Mouse (Mus musculus): ENCODE results near the gene Sos2.

The Sos2 gene

DNA sequence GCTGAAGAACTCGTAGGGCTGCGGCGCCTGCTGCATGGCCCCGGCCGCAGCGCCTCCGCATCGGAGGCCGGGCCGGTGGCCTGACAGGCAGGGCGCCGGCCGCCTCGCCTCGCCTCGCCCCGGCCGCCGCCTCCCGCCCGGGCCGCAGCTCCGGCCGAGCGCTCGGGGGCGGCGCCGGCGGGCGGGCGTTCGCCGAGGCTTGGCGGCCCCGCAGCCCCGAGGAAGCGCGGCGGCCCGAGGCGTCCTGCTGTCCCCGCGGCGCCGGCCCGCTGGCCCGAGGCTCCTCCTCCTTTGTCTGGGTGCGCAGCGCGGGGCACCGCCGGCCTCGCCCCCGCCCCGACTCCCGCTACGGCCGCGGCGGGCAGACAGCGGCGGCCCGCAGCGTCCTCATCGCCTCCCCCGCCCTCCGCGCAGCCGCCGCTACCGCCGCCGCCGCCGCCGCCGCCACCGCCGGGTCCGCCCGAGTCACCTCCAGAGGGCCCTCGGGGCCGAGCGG is at the start of gene Sos2:
TSS of gene Sos2 (minus strand) at position 287 of the 496 bp plus-strand sequence.
- DNase-seq (ENCODE audit: low read depth, low spot score) = peak; percentile 62

DNA sequence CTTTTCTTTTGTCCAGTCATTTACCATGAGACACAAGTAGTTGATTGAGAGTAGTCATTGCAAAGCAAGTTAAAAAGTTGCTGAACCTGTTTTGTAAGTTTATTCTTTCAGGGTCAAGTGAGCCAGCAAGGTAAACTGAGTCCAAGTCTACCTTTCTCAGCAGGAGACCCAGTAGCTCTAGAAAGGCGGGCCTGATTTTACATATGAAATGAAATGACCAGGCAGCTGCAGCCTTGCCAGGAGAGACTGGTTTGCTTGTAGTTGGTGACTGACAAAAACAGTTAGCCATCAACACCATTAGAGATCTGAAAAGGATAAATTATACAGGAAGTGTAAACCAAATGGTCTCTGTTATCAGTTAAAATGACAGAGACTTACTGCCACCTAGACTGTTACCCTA is 48.7 kb upstream of the Sos2 start:
- DNase-seq (ENCODE audit: low read depth, low spot score) = no peak

- no peak for DNase-seq (ENCODE audit: low read depth, low spot score)
Measured at GRCm38 (mm10) chr12:69729246-69729645, 47.6 kb upstream of the Sos2 start.

DNA sequence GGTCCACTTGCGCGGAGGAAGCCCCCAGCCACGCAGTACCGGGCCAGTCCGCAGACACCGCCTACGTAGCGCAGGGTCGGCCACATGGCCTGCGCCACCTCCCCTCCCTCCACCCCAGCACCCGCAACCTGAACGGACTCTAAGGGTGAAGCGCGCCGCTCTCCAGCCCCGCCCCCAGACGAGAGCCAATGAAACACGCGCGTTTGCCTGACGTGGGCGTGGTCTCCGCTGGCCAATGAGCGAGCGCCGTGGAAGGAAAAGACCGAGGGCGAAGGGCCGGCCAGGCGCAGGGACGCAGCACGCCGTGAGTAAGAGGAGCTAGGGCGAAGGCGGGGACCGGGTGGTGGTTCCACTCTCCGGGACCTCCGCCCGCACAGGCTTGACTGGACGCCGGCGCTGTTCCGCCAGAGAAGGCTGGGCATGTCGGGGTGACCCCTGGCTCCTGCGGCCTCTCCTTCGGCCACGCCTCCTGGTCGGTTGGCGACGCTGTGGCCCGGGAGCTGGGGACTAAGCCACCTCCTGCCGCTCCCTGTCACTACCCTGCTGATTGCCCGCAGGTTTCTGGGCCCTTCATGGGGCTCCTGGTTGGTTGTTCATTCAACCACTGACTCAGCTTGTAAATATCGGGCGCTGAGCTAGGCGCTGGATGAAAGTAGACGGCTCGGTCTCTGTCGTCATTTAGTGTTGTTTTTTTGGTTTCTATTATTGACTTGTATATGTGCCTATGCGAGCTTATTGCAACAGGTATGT is 43.2 kb upstream of the Sos2 start, which contains the start of the genes L2hgdh and Atp5s:
TSS of gene L2hgdh (minus strand) at position 163 of the 750 bp plus-strand sequence.
TSS of gene Atp5s (plus strand) at position 240 of the 750 bp plus-strand sequence.
- DNase-seq (ENCODE audit: low read depth, low spot score) = peak; percentile 93

DNA sequence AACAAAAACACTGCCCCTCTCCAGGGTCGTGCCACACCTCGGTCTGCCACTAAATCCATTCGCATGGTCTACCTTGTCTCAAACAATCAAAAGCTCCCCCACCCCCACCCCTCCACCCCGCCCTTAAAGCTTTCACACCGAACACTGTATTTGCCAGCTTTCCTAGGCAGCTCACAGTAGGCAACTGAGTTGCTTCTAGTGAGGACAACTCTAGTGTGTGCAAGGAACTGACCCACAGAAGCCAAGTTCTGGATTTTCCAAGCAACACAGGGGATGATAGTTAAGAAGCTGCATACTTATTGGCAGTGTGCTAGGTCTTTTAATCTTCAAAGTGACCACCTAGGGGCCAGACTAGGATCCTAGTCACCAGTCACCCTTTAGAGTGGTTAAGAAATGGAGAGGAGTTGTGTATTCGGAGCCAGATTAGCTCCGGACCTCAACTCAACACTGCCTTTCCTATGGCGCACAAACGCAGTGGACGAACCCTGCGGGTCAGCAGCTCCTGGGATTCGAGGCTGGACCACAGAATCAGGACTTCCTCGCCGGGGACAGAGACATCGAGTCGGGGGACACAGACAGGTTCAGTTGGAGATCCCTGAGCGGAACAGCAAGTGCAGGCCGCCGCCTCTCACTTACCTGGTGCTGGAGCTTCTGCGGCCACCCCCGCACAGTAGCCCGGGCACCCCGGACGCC is 42.5 kb upstream of the Sos2 start:
- DNase-seq (ENCODE audit: low read depth, low spot score) = no peak

DNA sequence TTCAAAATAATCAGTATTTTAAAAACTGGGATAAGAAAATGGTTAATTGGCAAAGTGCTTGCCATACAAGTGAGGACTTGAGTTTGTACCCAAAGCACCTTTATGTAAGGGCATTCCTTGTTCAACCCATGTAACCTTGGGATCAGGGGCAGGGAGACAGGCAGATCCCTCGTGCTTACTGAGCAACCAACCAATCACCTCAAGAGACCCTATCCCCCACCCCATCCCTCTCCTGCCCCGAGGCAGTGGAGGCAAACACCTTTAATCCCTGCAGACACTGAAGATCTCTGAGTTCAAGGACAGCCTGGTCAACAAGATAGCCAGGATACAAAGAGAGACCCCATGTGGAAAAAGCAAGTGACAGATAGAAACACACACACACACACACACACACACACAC is 41.7 kb upstream of the Sos2 start:
- no peak for DNase-seq (ENCODE audit: low read depth, low spot score)

GRCm38 (mm10) chr12:69722857-69723256 is 41.2 kb upstream of the Sos2 start:
- DNase-seq (ENCODE audit: low read depth, low spot score) = no peak

GRCm38 (mm10) chr12:69713628-69714027 is 32.0 kb upstream of the Sos2 start:
- no peak for DNase-seq (ENCODE audit: low read depth, low spot score)

GRCm38 (mm10) chr12:69704799-69705458 is 23.3 kb upstream of the Sos2 start:
- no peak for DNase-seq (ENCODE audit: low read depth, low spot score)

DNA sequence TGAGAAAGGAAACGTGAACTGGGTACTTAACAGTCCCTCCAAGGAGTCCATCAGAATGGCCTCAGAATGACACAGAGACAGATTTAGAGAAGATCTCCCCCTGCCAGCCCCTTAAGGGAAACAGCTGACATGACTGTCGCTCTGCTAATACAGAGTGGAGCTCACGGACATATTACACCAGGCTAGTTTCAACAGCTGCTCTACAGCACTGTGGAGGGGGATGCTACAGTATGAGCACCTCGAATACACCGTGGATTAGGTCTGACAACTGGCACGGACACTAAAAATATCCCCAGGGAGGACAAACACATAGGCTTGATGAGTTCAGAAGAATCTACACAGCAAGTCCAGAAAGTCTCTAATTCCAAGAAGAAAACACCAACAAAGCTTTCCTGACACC is 16.7 kb upstream of the Sos2 start:
- no peak for DNase-seq (ENCODE audit: low read depth, low spot score)

- peak; percentile 58 for DNase-seq (ENCODE audit: low read depth, low spot score)
Measured at GRCm38 (mm10) chr12:69696746-69697145, 15.1 kb upstream of the Sos2 start.

DNA sequence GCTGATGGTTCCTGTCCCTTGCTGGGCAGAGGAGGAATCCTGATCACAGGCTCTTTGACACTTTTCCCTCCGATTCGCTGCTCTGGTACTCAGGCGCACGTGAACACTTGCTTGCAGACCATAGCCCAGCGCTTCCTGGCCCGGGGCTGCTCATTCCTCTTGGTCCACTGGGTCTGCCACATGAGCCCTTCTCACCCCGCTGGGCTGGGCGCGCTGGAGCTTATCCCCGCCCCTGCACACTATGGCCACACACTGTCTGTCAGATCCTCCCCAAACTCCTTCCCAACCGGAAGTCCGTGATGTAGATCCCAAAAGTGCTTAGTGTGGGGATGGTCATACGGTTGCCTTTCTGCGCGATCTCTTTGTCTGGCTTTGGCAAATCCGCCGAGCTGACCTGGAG is 11.8 kb upstream of the Sos2 start:
- no peak for DNase-seq (ENCODE audit: low read depth, low spot score)

GRCm38 (mm10) chr12:69690714-69691113 is 9.1 kb upstream of the Sos2 start:
- no peak for DNase-seq (ENCODE audit: low read depth, low spot score)

- no peak for DNase-seq (ENCODE audit: low read depth, low spot score)
Measured at GRCm38 (mm10) chr12:69689094-69689493, 7.4 kb upstream of the Sos2 start.

DNA sequence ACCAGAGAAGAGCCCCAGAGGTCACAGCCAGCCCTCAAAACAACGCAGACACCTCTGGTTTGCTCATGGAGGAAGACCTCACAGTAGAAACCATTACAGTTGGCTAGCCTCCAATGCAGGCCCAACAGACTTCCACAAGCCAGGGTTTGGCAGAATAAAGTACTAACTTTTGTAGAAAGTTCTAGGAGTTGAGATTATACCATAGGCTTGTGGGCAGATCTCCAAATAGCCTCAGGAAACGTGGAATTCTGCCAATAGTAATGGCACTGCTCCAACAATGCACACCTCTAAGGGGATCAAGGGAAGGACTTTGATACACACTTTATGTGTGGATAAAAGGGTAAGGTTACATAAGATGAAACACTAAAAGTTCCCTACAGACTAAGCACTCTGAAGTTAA is 6.7 kb upstream of the Sos2 start:
- DNase-seq (ENCODE audit: low read depth, low spot score) = no peak

DNA sequence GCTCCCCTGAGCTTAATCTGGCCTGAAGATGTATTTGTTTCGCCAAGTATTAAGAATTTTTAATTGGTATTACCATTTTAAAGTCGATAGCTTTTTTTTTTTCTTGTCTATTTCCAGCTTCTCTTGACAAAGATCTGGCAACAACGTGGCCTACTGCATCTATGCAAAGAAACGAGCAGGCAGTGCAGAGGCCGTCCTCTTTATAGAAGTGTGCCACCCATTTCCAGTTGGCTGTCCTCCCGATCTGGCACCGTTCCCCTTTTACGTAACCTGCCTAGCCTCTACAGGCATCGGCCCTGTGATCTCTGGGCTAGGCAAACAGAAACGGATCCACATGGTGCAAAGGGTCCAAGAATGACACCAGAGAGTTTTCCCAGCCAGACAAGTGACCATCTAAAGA is 1.9 kb upstream of the Sos2 start:
- no peak for DNase-seq (ENCODE audit: low read depth, low spot score)

- DNase-seq (ENCODE audit: low read depth, low spot score) = peak; percentile 24
Measured at GRCm38 (mm10) chr12:69682788-69683419, 1.3 kb upstream of the Sos2 start.

- peak; percentile 78 for DNase-seq (ENCODE audit: low read depth, low spot score)
Measured at GRCm38 (mm10) chr12:69682065-69682787, 574 bp upstream of the Sos2 start.

GRCm38 (mm10) chr12:69680635-69681565 is 752 bp downstream of the Sos2 start:
- peak; percentile 85 for DNase-seq (ENCODE audit: low read depth, low spot score)

DNA sequence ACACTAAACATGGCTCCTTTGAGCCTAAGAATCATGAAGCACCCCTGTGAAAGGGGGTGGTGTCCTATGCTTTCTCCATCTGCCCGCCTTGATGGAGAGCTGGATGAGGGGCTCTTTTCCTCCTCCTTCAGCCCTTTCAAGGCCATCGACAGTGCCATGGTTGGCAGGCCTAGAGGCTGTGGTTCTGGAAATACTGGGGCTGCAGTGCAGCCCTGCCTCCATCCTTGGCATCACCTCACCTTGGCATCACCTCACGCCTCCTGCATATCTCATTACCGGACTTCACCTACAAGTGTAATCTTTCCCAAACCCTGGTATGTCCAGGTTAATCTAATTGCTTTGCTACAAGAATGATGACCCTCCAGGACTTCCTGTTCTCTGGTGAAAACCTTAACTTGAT is 5.5 kb downstream of the Sos2 start:
- no peak for DNase-seq (ENCODE audit: low read depth, low spot score)
